Mouse (Mus musculus) embryonic fibroblast, embryonic 13.5 days (primary cell): ENCODE data around the gene Elmo1.

ENCODE experiments used
- CTCF ChIP-seq: IDR thresholded peaks from 2 replicates; pipeline ENCODE4 v1.5.1; 2011; ENCODE audit warnings: mild to moderate bottlenecking, control low read depth, low read length, moderate library complexity, borderline replicate concordance; ENCODE audit not compliant: insufficient read depth
- POLR2A ChIP-seq: IDR thresholded peaks from 2 replicates; pipeline ENCODE4 v1.6.1; 2011; ENCODE audit warnings: low read depth, mild to moderate bottlenecking, control low read depth, low read length, moderate library complexity

- TF ChIP-seq POLR2A (no peak), CTCF (no peak)
Observed at GRCm38 (mm10) chr13:20097006-20097617, 6.7 kb downstream of the Elmo1 start.
